Mouse (Mus musculus): ENCODE measurements around the gene Mcm3ap. TPM values are rescaled to one million over a fixed set of nuclear protein-coding genes. Genes with fewer than 3 reads are reported as not detected.

Gene Mcm3ap
- polyA plus RNA-seq, 1 experiment from 2014 or later, result 81.7 TPM

GRCm38 (mm10) chr10:76461255-76461654 lies 7.5 kb upstream of the Mcm3ap start:
- no peak for ATAC-seq (ENCODE audit: low FRiP score, low read depth)
- no peak overlapping the region for H3K27ac ChIP-seq (replicated peaks)
- H3K9ac ChIP-seq (replicated peaks), result no peak overlapping the region
- no peak overlapping the region for H3K4me3 ChIP-seq
- H3K36me3 ChIP-seq, result peaks cover 21% of the 10 kb centered on the region; the same call in 1 of the 2 replicates
- H3K4me2 ChIP-seq (replicated peaks), result no peak overlapping the region
- WGBS, result 91% methylated on average over 1 of the region's 1 CpGs
- H3K4me1 ChIP-seq, result no peaks in the 10 kb centered on the region
- no peaks in the 10 kb centered on the region for H3K27me3 ChIP-seq
- no peaks in the 10 kb centered on the region; the same call in 1 of the 2 replicates for H3K9me3 ChIP-seq

DNA sequence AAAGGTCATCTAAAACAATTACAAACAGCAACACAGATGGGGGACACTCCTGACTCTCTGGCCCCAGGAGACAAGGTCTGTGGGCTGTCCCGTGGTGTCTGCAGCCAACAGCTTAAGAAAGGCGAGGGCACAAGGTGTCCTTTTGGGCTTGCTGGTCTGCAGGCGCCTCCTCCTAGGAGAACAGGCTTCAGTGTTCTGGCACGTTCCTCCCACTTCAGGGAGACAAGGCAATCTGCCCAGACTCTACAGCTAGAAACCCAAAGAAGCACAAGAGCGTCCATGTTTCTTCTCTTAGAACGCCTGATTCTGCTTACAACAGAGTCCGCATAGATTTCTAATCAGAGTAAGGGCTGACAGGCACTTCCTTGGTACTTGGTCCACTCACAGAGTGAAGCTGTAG lies 6.4 kb upstream of the Mcm3ap start:
- Histone ChIP-seq H3K36me3 (peaks cover 21% of the 10 kb centered on the region; the same call in 1 of the 2 replicates), H3K9me3 (no peaks in the 10 kb centered on the region; the same call in 1 of the 2 replicates), H3K4me1 (no peaks in the 10 kb centered on the region), H3K27me3 (no peaks in the 10 kb centered on the region), H3K4me2 (replicated peaks) (no peak overlapping the region), H3K9ac (replicated peaks) (no peak overlapping the region), H3K27ac (replicated peaks) (no peak overlapping the region), H3K4me3 (no peak overlapping the region)
- ATAC-seq (ENCODE audit: low FRiP score, low read depth), result no peak
- WGBS, result 88% methylated on average over 7 of the region's 7 CpGs

DNA sequence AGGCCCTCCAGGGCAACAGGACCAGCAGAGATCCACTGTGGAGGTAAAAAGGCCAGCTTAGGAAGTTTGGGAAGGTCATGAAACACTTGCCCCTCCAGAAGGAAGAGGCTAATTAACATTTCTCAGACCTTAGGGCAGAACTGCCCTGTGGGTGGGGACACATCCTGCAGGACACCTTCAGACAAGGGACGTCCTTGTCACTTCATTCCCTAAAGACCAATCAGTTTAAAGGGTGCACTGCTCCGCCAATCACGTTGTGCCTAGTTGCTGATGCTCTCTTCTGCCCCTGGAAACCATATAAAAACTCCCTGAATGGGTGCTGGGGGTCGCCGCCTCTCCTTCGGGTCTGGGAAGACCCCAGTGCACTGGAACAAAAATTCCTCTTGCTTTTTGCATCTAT lies 6.0 kb upstream of the Mcm3ap start:
- 89% methylated on average over 6 of the region's 6 CpGs for WGBS
- Histone ChIP-seq H3K9me3 (no peaks in the 10 kb centered on the region; the same call in 1 of the 2 replicates), H3K27ac (replicated peaks) (no peak overlapping the region), H3K4me3 (no peak overlapping the region), H3K9ac (replicated peaks) (no peak overlapping the region), H3K27me3 (no peaks in the 10 kb centered on the region), H3K36me3 (peaks cover 21% of the 10 kb centered on the region; the same call in 1 of the 2 replicates), H3K4me1 (no peaks in the 10 kb centered on the region), H3K4me2 (replicated peaks) (no peak overlapping the region)
- ATAC-seq (ENCODE audit: low FRiP score, low read depth), result no peak

- WGBS, result 91% methylated on average over 5 of the region's 5 CpGs
- Histone ChIP-seq H3K4me3 (no peak overlapping the region), H3K27ac (replicated peaks) (no peak overlapping the region), H3K9ac (replicated peaks) (no peak overlapping the region; the same call in 1 of the 2 replicates), H3K4me1 (peaks cover 8% of the 10 kb centered on the region), H3K4me2 (replicated peaks) (no peak overlapping the region), H3K27me3 (no peaks in the 10 kb centered on the region), H3K9me3 (no peaks in the 10 kb centered on the region), H3K36me3 (peaks cover 76% of the 10 kb centered on the region)
- ATAC-seq (ENCODE audit: low FRiP score, low read depth), result no peak
Observed at GRCm38 (mm10) chr10:76473759-76474158, 5.0 kb downstream of the Mcm3ap start.

- 92% methylated on average over 13 of the region's 13 CpGs for WGBS
- ATAC-seq (ENCODE audit: low FRiP score, low read depth), result no peak
- peaks cover 97% of the 10 kb centered on the region for H3K36me3 ChIP-seq
Observed at GRCm38 (mm10) chr10:76480851-76481250, 12.1 kb downstream of the Mcm3ap start.

GRCm38 (mm10) chr10:76481480-76481879 lies 12.8 kb downstream of the Mcm3ap start:
- peaks cover 97% of the 10 kb centered on the region for H3K36me3 ChIP-seq
- no peak overlapping the region for H3K9ac ChIP-seq (replicated peaks)
- no peaks in the 10 kb centered on the region for H3K4me1 ChIP-seq
- no peaks in the 10 kb centered on the region for H3K27me3 ChIP-seq
- H3K4me2 ChIP-seq (replicated peaks), result no peak overlapping the region
- no peak overlapping the region for H3K4me3 ChIP-seq
- no peak for ATAC-seq (ENCODE audit: low FRiP score, low read depth)
- 95% methylated on average over 6 of the region's 6 CpGs for WGBS
- H3K27ac ChIP-seq (replicated peaks), result no peak overlapping the region
- H3K9me3 ChIP-seq, result no peaks in the 10 kb centered on the region

More at GRCm38 (mm10) chr10:76480851-76481250, 12.1 kb downstream of the Mcm3ap start:
- Histone ChIP-seq H3K4me1 (no peaks in the 10 kb centered on the region), H3K27me3 (no peaks in the 10 kb centered on the region), H3K27ac (replicated peaks) (no peak overlapping the region), H3K9ac (replicated peaks) (no peak overlapping the region), H3K9me3 (no peaks in the 10 kb centered on the region), H3K4me3 (no peak overlapping the region), H3K4me2 (replicated peaks) (no peak overlapping the region)

- Histone ChIP-seq H3K9me3 (no peaks in the 10 kb centered on the region), H3K9ac (replicated peaks) (no peak overlapping the region)
Observed at GRCm38 (mm10) chr10:76486302-76486701, 17.6 kb downstream of the Mcm3ap start.

GRCm38 (mm10) chr10:76488265-76488664 lies 19.5 kb downstream of the Mcm3ap start:
- Histone ChIP-seq H3K4me3 (no peak overlapping the region), H3K4me1 (no peaks in the 10 kb centered on the region), H3K9me3 (no peaks in the 10 kb centered on the region), H3K36me3 (peaks cover 94% of the 10 kb centered on the region), H3K27ac (replicated peaks) (no peak overlapping the region), H3K27me3 (no peaks in the 10 kb centered on the region), H3K4me2 (replicated peaks) (no peak overlapping the region), H3K9ac (replicated peaks) (no peak overlapping the region)
- 98% methylated on average over 8 of the region's 8 CpGs for WGBS
- ATAC-seq (ENCODE audit: low FRiP score, low read depth), result no peak

More at GRCm38 (mm10) chr10:76486302-76486701, 17.6 kb downstream of the Mcm3ap start:
- 95% methylated on average over 2 of the region's 2 CpGs for WGBS
- Histone ChIP-seq H3K27ac (replicated peaks) (no peak overlapping the region), H3K4me3 (no peak overlapping the region), H3K36me3 (peaks cover 98% of the 10 kb centered on the region), H3K4me2 (replicated peaks) (no peak overlapping the region), H3K4me1 (no peaks in the 10 kb centered on the region), H3K27me3 (no peaks in the 10 kb centered on the region)
- no peak for ATAC-seq (ENCODE audit: low FRiP score, low read depth)

GRCm38 (mm10) chr10:76489205-76489604 lies 20.5 kb downstream of the Mcm3ap start:
- no peak overlapping the region for H3K4me2 ChIP-seq (replicated peaks)
- no peaks in the 10 kb centered on the region for H3K27me3 ChIP-seq
- H3K9ac ChIP-seq (replicated peaks), result no peak overlapping the region
- peaks cover 94% of the 10 kb centered on the region for H3K36me3 ChIP-seq
- WGBS, result 96% methylated on average over 15 of the region's 15 CpGs
- H3K4me1 ChIP-seq, result no peaks in the 10 kb centered on the region
- no peak overlapping the region for H3K27ac ChIP-seq (replicated peaks)
- H3K4me3 ChIP-seq, result no peak overlapping the region
- no peak for ATAC-seq (ENCODE audit: low FRiP score, low read depth)
- no peaks in the 10 kb centered on the region for H3K9me3 ChIP-seq

DNA sequence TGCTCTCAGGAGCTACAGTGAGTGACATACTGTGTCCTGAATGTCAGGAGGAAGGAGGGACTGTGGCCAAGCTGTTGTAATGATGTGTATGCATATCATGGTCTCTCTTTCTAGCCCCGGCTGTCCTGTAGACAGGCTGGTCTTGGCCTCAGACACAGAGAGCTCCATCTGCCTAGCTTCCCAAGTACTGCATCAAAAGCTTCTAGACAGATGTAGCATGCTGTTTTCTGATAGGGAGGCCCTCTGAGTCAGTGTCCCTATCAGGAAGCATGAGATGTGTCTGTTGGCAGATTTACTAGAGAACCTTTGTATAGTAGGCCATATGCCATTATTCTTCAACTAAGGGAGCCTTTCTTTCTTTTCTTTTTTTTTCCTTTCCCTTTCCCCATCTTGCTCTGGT lies 24.8 kb downstream of the Mcm3ap start:
- H3K27ac ChIP-seq (replicated peaks), result no peak overlapping the region
- peaks cover 87% of the 10 kb centered on the region for H3K36me3 ChIP-seq
- no peaks in the 10 kb centered on the region for H3K9me3 ChIP-seq
- H3K4me3 ChIP-seq, result no peak overlapping the region
- no peak for ATAC-seq (ENCODE audit: low FRiP score, low read depth)
- no peak overlapping the region for H3K9ac ChIP-seq (replicated peaks)
- H3K4me1 ChIP-seq, result no peaks in the 10 kb centered on the region
- H3K4me2 ChIP-seq (replicated peaks), result no peak overlapping the region
- 76% methylated on average over 1 of the region's 1 CpGs for WGBS
- H3K27me3 ChIP-seq, result no peaks in the 10 kb centered on the region

GRCm38 (mm10) chr10:76495501-76495900 lies 26.8 kb downstream of the Mcm3ap start:
- Histone ChIP-seq H3K27ac (replicated peaks) (no peak overlapping the region), H3K27me3 (no peaks in the 10 kb centered on the region), H3K36me3 (peaks cover 87% of the 10 kb centered on the region), H3K9ac (replicated peaks) (no peak overlapping the region), H3K9me3 (no peaks in the 10 kb centered on the region), H3K4me2 (replicated peaks) (no peak overlapping the region), H3K4me1 (no peaks in the 10 kb centered on the region), H3K4me3 (no peak overlapping the region)
- 94% methylated on average over 6 of the region's 6 CpGs for WGBS
- no peak for ATAC-seq (ENCODE audit: low FRiP score, low read depth)

GRCm38 (mm10) chr10:76496366-76496765 lies 27.6 kb downstream of the Mcm3ap start:
- no peak for ATAC-seq (ENCODE audit: low FRiP score, low read depth)

GRCm38 (mm10) chr10:76497522-76497921 lies 28.8 kb downstream of the Mcm3ap start:
- WGBS, result 98% methylated on average over 4 of the region's 4 CpGs
- Histone ChIP-seq H3K27me3 (no peaks in the 10 kb centered on the region), H3K27ac (replicated peaks) (no peak overlapping the region), H3K9ac (replicated peaks) (no peak overlapping the region), H3K4me3 (no peak overlapping the region), H3K9me3 (no peaks in the 10 kb centered on the region), H3K4me1 (no peaks in the 10 kb centered on the region), H3K4me2 (replicated peaks) (no peak overlapping the region), H3K36me3 (peaks cover 90% of the 10 kb centered on the region)
- ATAC-seq (ENCODE audit: low FRiP score, low read depth), result no peak

More at GRCm38 (mm10) chr10:76496366-76496765, 27.6 kb downstream of the Mcm3ap start:
- Histone ChIP-seq H3K4me3 (no peak overlapping the region), H3K9me3 (no peaks in the 10 kb centered on the region), H3K27me3 (no peaks in the 10 kb centered on the region), H3K4me2 (replicated peaks) (no peak overlapping the region), H3K9ac (replicated peaks) (no peak overlapping the region), H3K27ac (replicated peaks) (no peak overlapping the region), H3K36me3 (peaks cover 86% of the 10 kb centered on the region), H3K4me1 (no peaks in the 10 kb centered on the region)
- WGBS, result 94% methylated on average over 7 of the region's 7 CpGs

Measured in midbrain, embryonic 12.5 days (tissue).